Mouse (Mus musculus): ENCODE measurements around the gene Alx1. TPM values are rescaled to one million over a fixed set of nuclear protein-coding genes. Genes with fewer than 3 reads are reported as not detected.

The Alx1 gene
- total RNA-seq, 2 experiments from 2014 or later: not detected

Other genes with a start within 250 kb of the Alx1 start
- not detected in 2 replicates for gene Lrriq1, start 206.1 kb upstream of the Alx1 start, total RNA-seq (2015; ENCODE audit: low replicate concordance)
- gene Lrriq1, start 206.1 kb upstream of the Alx1 start, total RNA-seq (2017; ENCODE audit: low replicate concordance): not detected in 2 replicates